Mouse (Mus musculus) adrenal gland, adult 8-10 months (tissue): ENCODE results near the gene Zbtb22. TPM values are rescaled to one million over a fixed set of nuclear protein-coding genes. Genes with fewer than 3 reads are reported as not detected.

ENCODE experiments used
- DNase-seq: peaks from one replicate; pipeline ENCODE4 v3.0.0; 2022
- total RNA-seq, 4 experiments: library from RNA; stranded (reverse); gene quantifications; 2 replicates each; pipeline ENCODE4 v1.2.4; 2022

The Zbtb22 gene
- total RNA-seq, 4 experiments from 2014 or later: 35.3 to 39.7 (median 37.5) TPM

GRCm38 (mm10) chr17:33924577-33925283 lies 9.0 kb downstream of the Zbtb22 start:
- DNase-seq: no peak

- DNase-seq: no peak
Measured at GRCm38 (mm10) chr17:33925406-33926116, 9.9 kb downstream of the Zbtb22 start.

GRCm38 (mm10) chr17:33926207-33926932 lies 10.7 kb downstream of the Zbtb22 start:
- no peak for DNase-seq

GRCm38 (mm10) chr17:33928251-33928947 lies 12.7 kb downstream of the Zbtb22 start:
- DNase-seq: no peak

GRCm38 (mm10) chr17:33929371-33930279 lies 13.9 kb downstream of the Zbtb22 start, which contains the start of gene Rgl2:
TSS of gene Rgl2 (plus strand) at chr17:33929543.
- peak; percentile 80 for DNase-seq

GRCm38 (mm10) chr17:33930280-33931158 lies 14.8 kb downstream of the Zbtb22 start:
- DNase-seq: peak; percentile 72

GRCm38 (mm10) chr17:33931159-33931866 lies 15.6 kb downstream of the Zbtb22 start:
- no peak for DNase-seq

GRCm38 (mm10) chr17:33931947-33932346 lies 16.2 kb downstream of the Zbtb22 start:
- DNase-seq: no peak

GRCm38 (mm10) chr17:33932448-33932847 lies 16.7 kb downstream of the Zbtb22 start:
- DNase-seq: no peak

- no peak for DNase-seq
Measured at GRCm38 (mm10) chr17:33932970-33933369, 17.3 kb downstream of the Zbtb22 start.

GRCm38 (mm10) chr17:33935422-33936055 lies 19.8 kb downstream of the Zbtb22 start:
- DNase-seq: no peak

GRCm38 (mm10) chr17:33936993-33937392 lies 21.3 kb downstream of the Zbtb22 start:
- no peak for DNase-seq

GRCm38 (mm10) chr17:33938783-33939182 lies 23.1 kb downstream of the Zbtb22 start:
- DNase-seq: no peak

- no peak for DNase-seq
Measured at GRCm38 (mm10) chr17:33940206-33940805, 24.6 kb downstream of the Zbtb22 start, which contains the start of the genes Pfdn6 and Wdr46. TSS of gene Pfdn6 (minus strand) at chr17:33940343. TSS of gene Wdr46 (plus strand) at chr17:33940660.

- no peak for DNase-seq
Measured at GRCm38 (mm10) chr17:33940981-33941380, 25.3 kb downstream of the Zbtb22 start.

GRCm38 (mm10) chr17:33941381-33941780 lies 25.7 kb downstream of the Zbtb22 start:
- DNase-seq: no peak

GRCm38 (mm10) chr17:33943454-33943853 lies 27.8 kb downstream of the Zbtb22 start:
- no peak for DNase-seq

- no peak for DNase-seq
Measured at GRCm38 (mm10) chr17:33947430-33948089, 31.9 kb downstream of the Zbtb22 start.
